Mouse (Mus musculus) limb, embryonic 11.5 days (tissue): ENCODE measurements around the gene Kif26a. TPM values are rescaled to one million over a fixed set of nuclear protein-coding genes. Genes with fewer than 3 reads are reported as not detected.

ENCODE experiments used
- ATAC-seq: fragments of 200-750 bp; cut with Nextera tagmentation; 2 replicates; pipeline ENCODE4 v1.8.0; 2017; ENCODE audit warnings: low read depth; ENCODE audit not compliant: insufficient number of reproducible peaks, low FRiP score, low TSS enrichment
- DNase-seq: peaks from one replicate; pipeline ENCODE4 v3.0.0-alpha.2; 2015; ENCODE audit warnings: low spot score
- H3K27ac ChIP-seq: fragments of 300-500 bp; sonication (generic); replicated peaks from 2 replicates; pipeline ENCODE4 v1.5.1; 2014; ENCODE audit warnings: low read depth, mild to moderate bottlenecking, low read length
- H3K27me3 ChIP-seq: fragments of 300-500 bp; sonication (generic); 2 replicates; pipeline ENCODE4 v1.6.1; 2014; ENCODE audit warnings: mild to moderate bottlenecking, low read length, mixed read lengths; ENCODE audit not compliant: control insufficient read depth, insufficient read depth
- H3K36me3 ChIP-seq: fragments of 300-500 bp; sonication (generic); 2 replicates; pipeline ENCODE4 v1.6.1; 2014; ENCODE audit warnings: mild to moderate bottlenecking, low read length, moderate library complexity, mixed read lengths; ENCODE audit not compliant: control insufficient read depth, insufficient read depth
- H3K4me1 ChIP-seq: fragments of 300-500 bp; sonication (generic); 2 replicates; pipeline ENCODE4 v1.6.1; 2014; ENCODE audit warnings: low read length, mixed read lengths; ENCODE audit not compliant: control insufficient read depth, insufficient read depth
- H3K4me2 ChIP-seq: fragments of 300-500 bp; sonication (generic); 2 replicates; pipeline ENCODE4 v1.6.1; 2014; ENCODE audit warnings: low read depth, mild to moderate bottlenecking, moderate library complexity; ENCODE audit not compliant: severe bottlenecking
- H3K4me3 ChIP-seq: fragments of 300-500 bp; sonication (generic); 2 replicates; pipeline ENCODE4 v1.5.1; 2014; ENCODE audit warnings: low read depth, low read length
- H3K9ac ChIP-seq: fragments of 300-500 bp; sonication (generic); 2 replicates; pipeline ENCODE4 v1.6.1; 2014; ENCODE audit warnings: mild to moderate bottlenecking, low read length
- H3K9me3 ChIP-seq: fragments of 300-500 bp; sonication (generic); 2 replicates; pipeline ENCODE4 v1.6.1; 2016; ENCODE audit warnings: low read length; ENCODE audit not compliant: control insufficient read depth
- WGBS: fragments of 180-500 bp; shearing (Covaris S2); extraction: QIAGEN DNeasy Blood & Tissue Kit; methylation state at CpG from one replicate; pipeline ENCODE4 v1.1.7; 2014; 5-methylcytosine and 5-hydroxymethylcytosine counted together
- polyA plus RNA-seq: library from polyadenylated mRNA; unstranded; fragments of >200 nt; fragmentation: Nextera tagmentation; extraction: Ambion mirVana; gene quantifications from 2 replicates; pipeline ENCODE4 v1.2.1, GENCODE M21; 2014

Gene Kif26a
- polyA plus RNA-seq, 1 experiment from 2014 or later, result 3.5 TPM

GRCm38 (mm10) chr12:112140745-112141144 lies 5.3 kb upstream of the Kif26a start:
- no peak for ATAC-seq
- H3K27me3 ChIP-seq, result peaks cover 36% of the 10 kb centered on the region
- H3K27ac ChIP-seq, result no peak overlapping the region
- peaks cover 13% of the 10 kb centered on the region for H3K4me1 ChIP-seq
- 68% methylated on average over 7 of the region's 7 CpGs for WGBS
- no peak overlapping the region for H3K9ac ChIP-seq
- no peak overlapping the region for H3K4me2 ChIP-seq
- no peaks in the 10 kb centered on the region for H3K36me3 ChIP-seq
- no peak overlapping the region for H3K4me3 ChIP-seq
- no peak for DNase-seq
- H3K9me3 ChIP-seq, result no peaks in the 10 kb centered on the region

GRCm38 (mm10) chr12:112141300-112141699 lies 4.7 kb upstream of the Kif26a start:
- under 1% methylated on average over 6 of the region's 6 CpGs for WGBS
- H3K9me3 ChIP-seq, result no peaks in the 10 kb centered on the region
- no peaks in the 10 kb centered on the region for H3K36me3 ChIP-seq
- DNase-seq (peak; percentile 89), ATAC-seq (no peak)
- no peak overlapping the region for H3K4me2 ChIP-seq
- H3K4me1 ChIP-seq, result peaks cover 15% of the 10 kb centered on the region
- no peak overlapping the region for H3K4me3 ChIP-seq
- no peak overlapping the region for H3K9ac ChIP-seq
- no peak overlapping the region for H3K27ac ChIP-seq
- peaks cover 38% of the 10 kb centered on the region for H3K27me3 ChIP-seq

GRCm38 (mm10) chr12:112143116-112143832 lies 2.7 kb upstream of the Kif26a start:
- ATAC-seq, result no peak
- H3K9ac ChIP-seq, result no peak overlapping the region
- DNase-seq, result peak; percentile 50
- no peaks in the 10 kb centered on the region for H3K9me3 ChIP-seq
- 6% methylated on average over 14 of the region's 14 CpGs for WGBS
- H3K27ac ChIP-seq, result no peak overlapping the region
- H3K4me1 ChIP-seq, result peaks cover 32% of the 10 kb centered on the region
- H3K4me3 ChIP-seq, result no peak overlapping the region
- H3K4me2 ChIP-seq, result peak overlapping the region; percentile 91; the same call in 1 of the 2 replicates
- H3K27me3 ChIP-seq, result peaks cover 38% of the 10 kb centered on the region
- H3K36me3 ChIP-seq, result no peaks in the 10 kb centered on the region

GRCm38 (mm10) chr12:112143833-112144201 lies 2.2 kb upstream of the Kif26a start:
- peak overlapping the region; percentile 39 for H3K4me3 ChIP-seq
- ATAC-seq (no peak), DNase-seq (peak; percentile 47)
- H3K36me3 ChIP-seq, result no peaks in the 10 kb centered on the region
- H3K27ac ChIP-seq, result no peak overlapping the region
- peaks cover 37% of the 10 kb centered on the region for H3K4me1 ChIP-seq
- H3K9me3 ChIP-seq, result no peaks in the 10 kb centered on the region
- H3K9ac ChIP-seq, result 0 out of 2 replicates have a peak overlapping the region, but pooled peaks have one; percentile 0
- peaks cover 38% of the 10 kb centered on the region for H3K27me3 ChIP-seq
- H3K4me2 ChIP-seq, result peak overlapping the region; percentile 91
- 1% methylated on average over 31 of the region's 52 CpGs for WGBS

GRCm38 (mm10) chr12:112144377-112145115 lies 1.5 kb upstream of the Kif26a start:
- DNase-seq (peak; percentile 52), ATAC-seq (no peak)
- Histone ChIP-seq H3K27ac (no peak overlapping the region), H3K4me1 (peaks cover 40% of the 10 kb centered on the region), H3K27me3 (peaks cover 38% of the 10 kb centered on the region), H3K9ac (0 out of 2 replicates have a peak overlapping the region, but pooled peaks have one; percentile 0), H3K4me3 (peak overlapping the region; percentile 39), H3K36me3 (no peaks in the 10 kb centered on the region), H3K9me3 (no peaks in the 10 kb centered on the region), H3K4me2 (peak overlapping the region; percentile 91)
- under 1% methylated on average over 46 of the region's 46 CpGs for WGBS

- Histone ChIP-seq H3K4me3 (peak overlapping the region; percentile 57), H3K27me3 (peaks cover 38% of the 10 kb centered on the region), H3K4me1 (peaks cover 45% of the 10 kb centered on the region), H3K9me3 (no peaks in the 10 kb centered on the region), H3K27ac (no peak overlapping the region), H3K36me3 (no peaks in the 10 kb centered on the region), H3K9ac (peak overlapping the region; percentile 36; the same call in 1 of the 2 replicates), H3K4me2 (peak overlapping the region; percentile 91)
- DNase-seq, result peak; percentile 94
- WGBS, result under 1% methylated on average over 37 of the region's 37 CpGs
- peak; percentile 20; the same call in 1 of the 2 replicates for ATAC-seq
Observed at GRCm38 (mm10) chr12:112145211-112145874, 665 bp upstream of the Kif26a start.

GRCm38 (mm10) chr12:112147365-112147764 lies 1.4 kb downstream of the Kif26a start:
- Histone ChIP-seq H3K27ac (no peak overlapping the region), H3K27me3 (peaks cover 29% of the 10 kb centered on the region), H3K4me3 (peak overlapping the region; percentile 57), H3K4me2 (peak overlapping the region; percentile 91), H3K9ac (peak overlapping the region; percentile 30), H3K9me3 (no peaks in the 10 kb centered on the region), H3K36me3 (no peaks in the 10 kb centered on the region), H3K4me1 (peaks cover 60% of the 10 kb centered on the region)
- no peak for DNase-seq
- 38% methylated on average over 5 of the region's 5 CpGs for WGBS
- ATAC-seq, result no peak

GRCm38 (mm10) chr12:112150011-112150410 lies 4.0 kb downstream of the Kif26a start:
- DNase-seq, result no peak
- H3K9me3 ChIP-seq, result no peaks in the 10 kb centered on the region
- H3K4me1 ChIP-seq, result peaks cover 66% of the 10 kb centered on the region
- WGBS, result 27% methylated on average over 7 of the region's 7 CpGs
- no peaks in the 10 kb centered on the region for H3K36me3 ChIP-seq
- no peak overlapping the region for H3K9ac ChIP-seq
- no peak overlapping the region for H3K4me3 ChIP-seq
- no peak for ATAC-seq
- H3K27ac ChIP-seq, result 0 out of 2 replicates have a peak overlapping the region, but pooled peaks have one; percentile 22
- peaks cover 3% of the 10 kb centered on the region for H3K27me3 ChIP-seq
- H3K4me2 ChIP-seq, result no peak overlapping the region
